Mouse (Mus musculus): ENCODE data around the gene Gm36210. TPM values are rescaled to one million over a fixed set of nuclear protein-coding genes. Genes with fewer than 3 reads are reported as not detected.

The Gm36210 gene
- total and polyA plus RNA-seq, 2 experiments: 0.13 TPM; not detected in 1

DNA sequence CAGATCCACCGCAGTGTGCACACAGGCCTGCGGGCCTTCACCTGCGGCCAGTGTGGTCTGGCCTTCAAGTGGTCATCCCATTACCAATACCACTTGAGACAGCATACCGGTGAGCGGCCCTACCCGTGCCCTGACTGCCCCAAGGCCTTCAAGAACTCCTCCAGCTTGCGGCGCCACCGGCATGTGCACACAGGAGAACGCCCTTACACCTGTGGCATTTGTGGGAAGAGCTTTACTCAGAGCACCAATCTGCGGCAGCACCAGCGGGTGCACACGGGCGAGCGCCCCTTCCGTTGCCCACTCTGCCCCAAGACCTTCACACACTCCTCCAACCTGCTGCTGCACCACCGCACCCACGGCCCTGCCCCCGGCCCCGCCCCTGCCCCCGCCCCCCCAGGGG lies 12.8 kb upstream of the Gm36210 start:
- Histone ChIP-seq H3K36me3 (ENCODE audit: control insufficient read depth, insufficient read depth, low read length) (peaks cover 3% of the 10 kb centered on the region; the same call in 1 of the 2 replicates), H3K27me3 (ENCODE audit: control insufficient read depth, insufficient read depth, low read length) (peaks cover 5% of the 10 kb centered on the region), H3K4me1 (ENCODE audit: control insufficient read depth, insufficient read depth, low read length) (peaks cover 15% of the 10 kb centered on the region), H3K9ac (ENCODE audit: low read depth, low read length) (no peak overlapping the region), H3K79me2 (ENCODE audit: control insufficient read depth, insufficient read depth, low read length) (peaks cover 14% of the 10 kb centered on the region; the same call in 1 of the 2 replicates), H3K27ac (replicated peaks; ENCODE audit: insufficient read depth, low read depth, low read length) (no peak overlapping the region), H3K4me3 (ENCODE audit: insufficient read depth, low read depth, low read length) (no peak overlapping the region)
- TF ChIP-seq CTCF (IDR thresholded peaks at IDR 0.05; ENCODE audit: low read depth, low read length): no peak
- TF ChIP-seq POLR2A (IDR thresholded peaks at IDR 0.05; ENCODE audit: extremely low read depth, insufficient read depth, low read length): no peak
- WGBS: 90% methylated on average over 20 of the region's 21 CpGs
- DNase-seq (ENCODE audit: extremely low read depth, low read depth, low spot score): no peak

GRCm38 (mm10) chr7:4918681-4919080 lies 12.4 kb upstream of the Gm36210 start:
- peaks cover 3% of the 10 kb centered on the region; the same call in 1 of the 2 replicates for H3K36me3 ChIP-seq (ENCODE audit: control insufficient read depth, insufficient read depth, low read length)
- no peak overlapping the region for H3K9ac ChIP-seq (ENCODE audit: low read depth, low read length)
- H3K79me2 ChIP-seq (ENCODE audit: control insufficient read depth, insufficient read depth, low read length): peaks cover 14% of the 10 kb centered on the region; the same call in 1 of the 2 replicates
- no peak overlapping the region for H3K4me3 ChIP-seq (ENCODE audit: insufficient read depth, low read depth, low read length)
- H3K27ac ChIP-seq (replicated peaks; ENCODE audit: insufficient read depth, low read depth, low read length): no peak overlapping the region
- H3K4me1 ChIP-seq (ENCODE audit: control insufficient read depth, insufficient read depth, low read length): peaks cover 13% of the 10 kb centered on the region
- no peak for DNase-seq (ENCODE audit: extremely low read depth, low read depth, low spot score)
- TF ChIP-seq CTCF (IDR thresholded peaks at IDR 0.05; ENCODE audit: low read depth, low read length): no peak
- no peak for TF ChIP-seq POLR2A (IDR thresholded peaks at IDR 0.05; ENCODE audit: extremely low read depth, insufficient read depth, low read length)
- peaks cover under 1% of the 10 kb centered on the region; the same call in 1 of the 2 replicates for H3K27me3 ChIP-seq (ENCODE audit: control insufficient read depth, insufficient read depth, low read length)
- WGBS: 97% methylated on average over 15 of the region's 15 CpGs

GRCm38 (mm10) chr7:4917494-4917893 lies 11.2 kb upstream of the Gm36210 start:
- peaks cover 14% of the 10 kb centered on the region; the same call in 1 of the 2 replicates for H3K79me2 ChIP-seq (ENCODE audit: control insufficient read depth, insufficient read depth, low read length)
- 95% methylated on average over 2 of the region's 2 CpGs for WGBS
- no peak for TF ChIP-seq POLR2A (IDR thresholded peaks at IDR 0.05; ENCODE audit: extremely low read depth, insufficient read depth, low read length)
- H3K4me3 ChIP-seq (ENCODE audit: insufficient read depth, low read depth, low read length): no peak overlapping the region
- no peak overlapping the region for H3K9ac ChIP-seq (ENCODE audit: low read depth, low read length)
- H3K36me3 ChIP-seq (ENCODE audit: control insufficient read depth, insufficient read depth, low read length): peaks cover 3% of the 10 kb centered on the region; the same call in 1 of the 2 replicates
- no peak overlapping the region for H3K27ac ChIP-seq (replicated peaks; ENCODE audit: insufficient read depth, low read depth, low read length)
- H3K4me1 ChIP-seq (ENCODE audit: control insufficient read depth, insufficient read depth, low read length): peaks cover 13% of the 10 kb centered on the region
- no peaks in the 10 kb centered on the region for H3K27me3 ChIP-seq (ENCODE audit: control insufficient read depth, insufficient read depth, low read length)
- DNase-seq (ENCODE audit: extremely low read depth, low read depth, low spot score): no peak

- WGBS: 17% methylated on average over 14 of the region's 14 CpGs
- DNase-seq (ENCODE audit: extremely low read depth, low read depth, low spot score): no peak
Measured at GRCm38 (mm10) chr7:4915669-4916416, 9.5 kb upstream of the Gm36210 start.

DNA sequence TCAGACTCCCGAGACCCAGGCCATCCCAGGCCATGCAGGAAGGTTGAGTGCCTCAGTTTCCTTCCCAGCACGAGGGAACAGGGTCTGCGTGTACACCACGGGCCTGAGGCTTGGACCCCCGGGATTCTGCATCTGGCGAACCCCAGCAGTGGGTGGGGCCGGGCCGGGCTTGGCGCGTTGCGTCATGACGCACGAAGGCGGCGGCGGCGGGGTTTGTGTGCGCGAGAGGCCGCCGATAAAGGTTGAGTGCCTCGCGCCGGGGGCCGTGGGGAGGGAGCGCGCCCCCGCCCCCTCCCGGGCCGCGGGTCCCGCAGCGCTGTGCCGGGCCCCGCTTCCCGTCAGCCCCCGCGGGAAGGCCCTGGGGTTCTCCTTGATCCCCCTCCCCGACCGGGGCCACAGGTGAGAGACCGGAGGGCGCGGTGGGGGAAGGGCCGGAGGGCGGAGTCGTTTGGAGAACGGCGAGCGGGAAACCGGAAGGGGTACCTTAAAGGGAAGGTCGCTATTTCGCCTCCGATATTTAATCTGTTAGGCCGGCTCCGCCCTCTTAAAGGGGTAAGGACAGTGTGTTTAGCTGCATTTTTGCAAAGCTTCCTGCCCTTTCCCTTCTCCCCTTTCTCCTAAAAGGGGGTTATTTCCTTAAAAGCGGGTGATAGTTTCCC lies 8.8 kb upstream of the Gm36210 start, which contains the start of gene Zfp628:
Gene Zfp628, plus strand, starts transcription at position 211 of the 659 bp plus-strand sequence.
- peak within 1 kb of the TSS; percentile 95 for H3K9ac ChIP-seq (ENCODE audit: low read depth, low read length)
- H3K27me3 ChIP-seq (ENCODE audit: control insufficient read depth, insufficient read depth, low read length): no peaks in the 10 kb centered on the region
- TF ChIP-seq POLR2A (IDR thresholded peaks at IDR 0.05; ENCODE audit: extremely low read depth, insufficient read depth, low read length): peak; percentile 78
- no peak for TF ChIP-seq CTCF (IDR thresholded peaks at IDR 0.05; ENCODE audit: low read depth, low read length)
- whole genome bisulfite sequencing: under 1% methylated on average over 56 of the region's 56 CpGs
- H3K4me1 ChIP-seq (ENCODE audit: control insufficient read depth, insufficient read depth, low read length): peaks cover 13% of the 10 kb centered on the region
- H3K27ac ChIP-seq (replicated peaks; ENCODE audit: insufficient read depth, low read depth, low read length): peak within 1 kb of the TSS; percentile 72
- H3K36me3 ChIP-seq (ENCODE audit: control insufficient read depth, insufficient read depth, low read length): peaks cover 3% of the 10 kb centered on the region; the same call in 1 of the 2 replicates
- H3K4me3 ChIP-seq (ENCODE audit: insufficient read depth, low read depth, low read length): peak within 1 kb of the TSS; percentile 95
- peaks cover 14% of the 10 kb centered on the region; the same call in 1 of the 2 replicates for H3K79me2 ChIP-seq (ENCODE audit: control insufficient read depth, insufficient read depth, low read length)
- peak; percentile 85 for DNase-seq (ENCODE audit: extremely low read depth, low read depth, low spot score)

More at GRCm38 (mm10) chr7:4915669-4916416, 9.5 kb upstream of the Gm36210 start:
- TF ChIP-seq CTCF (IDR thresholded peaks at IDR 0.05; ENCODE audit: low read depth, low read length) (no peak), POLR2A (IDR thresholded peaks at IDR 0.05; ENCODE audit: extremely low read depth, insufficient read depth, low read length) (no peak)
- Histone ChIP-seq H3K36me3 (ENCODE audit: control insufficient read depth, insufficient read depth, low read length) (peaks cover 3% of the 10 kb centered on the region; the same call in 1 of the 2 replicates), H3K9ac (ENCODE audit: low read depth, low read length) (peak overlapping the region; percentile 60), H3K79me2 (ENCODE audit: control insufficient read depth, insufficient read depth, low read length) (peaks cover 14% of the 10 kb centered on the region; the same call in 1 of the 2 replicates), H3K27ac (replicated peaks; ENCODE audit: insufficient read depth, low read depth, low read length) (no peak overlapping the region; the same call in 1 of the 2 replicates), H3K4me1 (ENCODE audit: control insufficient read depth, insufficient read depth, low read length) (peaks cover 13% of the 10 kb centered on the region), H3K4me3 (ENCODE audit: insufficient read depth, low read depth, low read length) (peak overlapping the region; percentile 95), H3K27me3 (ENCODE audit: control insufficient read depth, insufficient read depth, low read length) (no peaks in the 10 kb centered on the region)
